Mouse (Mus musculus): ENCODE measurements around the gene Aym1.
"Not testable (repeated sequence)": the region's sequence is repeated elsewhere in the genome, so short reads cannot be mapped to it uniquely, and the experiment has no call there.

Aym1 gene

DNA sequence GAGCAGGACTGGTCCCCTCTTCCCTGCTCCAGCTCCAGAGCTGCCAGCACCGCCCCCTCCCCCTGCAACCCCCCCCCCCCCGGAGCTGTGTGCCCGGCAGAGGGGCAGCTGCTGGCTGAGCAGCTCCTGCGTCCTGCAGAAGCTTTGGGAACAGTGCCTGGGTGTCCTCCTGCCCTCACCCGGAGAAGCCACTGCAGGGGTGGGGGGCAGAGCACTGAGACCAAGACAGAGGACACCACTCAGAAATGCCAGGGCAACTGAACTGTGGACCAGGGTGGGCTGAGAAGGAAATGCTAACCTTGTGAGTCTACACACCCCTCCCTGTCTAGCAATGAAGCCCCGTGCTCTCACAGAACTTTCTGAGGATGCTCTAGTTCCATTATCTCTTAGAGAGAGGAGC is at the start of gene Aym1:
Gene Aym1 (plus strand): TSS at position 109 of the 400 bp plus-strand sequence.
- no peak for DNase-seq (ENCODE audit: low spot score in 2 of 2)

DNA sequence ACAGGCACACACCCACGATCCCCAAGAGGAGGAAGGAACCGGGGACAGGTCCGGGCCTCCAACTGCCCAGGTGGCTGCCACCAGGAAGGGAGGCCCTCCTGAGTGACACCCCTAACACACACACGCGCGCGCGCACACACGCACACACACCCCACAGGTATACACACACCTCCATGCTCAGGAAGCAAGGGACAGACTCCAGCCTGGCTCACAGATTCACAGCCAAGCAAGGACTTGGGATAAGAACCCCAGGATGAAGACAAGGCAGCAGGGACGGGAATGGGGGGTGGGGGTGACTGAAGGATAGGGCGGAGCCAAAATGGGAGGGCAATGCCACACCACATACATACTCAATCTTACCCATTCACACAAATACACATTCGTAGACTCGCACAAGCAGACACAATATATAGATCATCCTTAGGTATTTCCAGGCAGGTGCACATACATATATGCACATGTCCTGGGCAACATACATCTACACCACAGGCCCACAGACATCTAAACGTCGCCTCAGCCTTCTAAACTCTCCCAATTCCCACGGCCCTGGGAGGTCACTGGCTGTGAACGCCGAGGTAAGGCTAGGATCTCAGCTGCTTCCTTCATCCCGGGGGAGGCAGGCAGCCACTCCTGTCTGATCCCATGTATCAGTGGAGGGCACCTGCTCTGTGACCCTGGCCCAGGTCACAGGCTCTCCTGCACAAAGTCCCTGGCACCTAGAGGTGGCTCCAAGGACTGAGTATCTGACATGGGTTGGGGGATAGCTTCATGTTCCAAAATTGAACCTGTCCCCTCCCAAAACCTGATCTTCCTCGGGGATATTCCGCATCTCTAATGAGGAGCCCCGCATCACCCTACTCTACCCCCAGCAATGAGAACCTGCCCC is 47.4 kb upstream of the Aym1 start:
- no peak for DNase-seq (ENCODE audit: low spot score in 2 of 2)

DNA sequence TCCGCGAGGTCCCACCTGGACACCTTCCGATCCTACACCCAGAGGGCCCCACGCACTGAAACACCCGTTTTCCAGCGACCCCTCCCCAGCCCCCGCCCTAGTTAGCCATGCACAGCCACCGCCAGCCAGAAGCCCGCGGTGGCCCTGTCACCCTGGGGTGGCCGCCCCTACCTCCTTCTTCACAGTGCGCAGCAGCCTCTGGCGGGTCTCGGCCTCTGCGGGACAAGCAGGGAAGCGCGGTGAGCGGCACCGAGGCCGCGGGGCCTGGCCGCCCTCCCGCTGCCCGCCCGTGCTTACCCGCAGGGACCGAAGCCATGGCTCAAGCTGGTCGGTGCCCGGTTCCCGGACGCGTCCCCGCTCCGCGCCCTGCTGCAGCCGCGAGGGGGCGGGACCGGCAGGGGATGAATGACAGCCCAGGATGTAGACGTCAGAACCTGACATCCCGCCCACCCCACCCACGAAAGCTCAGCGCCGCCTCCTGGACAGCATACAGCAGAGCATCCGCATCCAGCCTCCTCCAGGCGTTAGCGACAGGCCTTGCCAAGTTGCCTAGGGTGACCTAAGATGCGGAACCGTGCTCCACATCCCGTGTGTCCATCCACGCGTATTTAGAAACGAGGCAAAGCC is 46.6 kb upstream of the Aym1 start, which contains the start of gene Sgsm1:
Gene Sgsm1 (minus strand): TSS at position 410 of the 627 bp plus-strand sequence.
- peak; percentile 34 to 36 for DNase-seq (ENCODE audit: low spot score in 2 of 2)

DNA sequence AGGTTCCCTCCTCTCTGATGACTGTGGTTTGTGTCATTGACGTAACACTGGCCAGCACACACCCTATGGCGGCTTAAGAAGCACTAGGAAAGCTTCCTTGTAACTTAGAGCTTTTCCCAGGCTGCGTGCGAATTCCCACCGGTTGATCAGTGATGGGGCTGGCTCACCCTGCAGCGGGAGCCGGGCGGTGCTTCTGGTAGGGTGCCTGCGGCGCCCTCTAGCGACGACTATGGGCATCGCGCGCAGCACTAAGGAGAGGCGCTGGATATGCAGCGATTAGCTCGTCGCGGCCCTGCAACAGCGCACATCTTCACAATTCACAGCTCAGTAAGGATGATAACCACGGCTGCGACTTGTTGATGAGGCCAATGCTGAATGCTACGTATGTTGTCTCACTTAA is 43.1 kb upstream of the Aym1 start:
- DNase-seq (ENCODE audit: low spot score in 2 of 2), result peak; percentile 13 to 27

DNA sequence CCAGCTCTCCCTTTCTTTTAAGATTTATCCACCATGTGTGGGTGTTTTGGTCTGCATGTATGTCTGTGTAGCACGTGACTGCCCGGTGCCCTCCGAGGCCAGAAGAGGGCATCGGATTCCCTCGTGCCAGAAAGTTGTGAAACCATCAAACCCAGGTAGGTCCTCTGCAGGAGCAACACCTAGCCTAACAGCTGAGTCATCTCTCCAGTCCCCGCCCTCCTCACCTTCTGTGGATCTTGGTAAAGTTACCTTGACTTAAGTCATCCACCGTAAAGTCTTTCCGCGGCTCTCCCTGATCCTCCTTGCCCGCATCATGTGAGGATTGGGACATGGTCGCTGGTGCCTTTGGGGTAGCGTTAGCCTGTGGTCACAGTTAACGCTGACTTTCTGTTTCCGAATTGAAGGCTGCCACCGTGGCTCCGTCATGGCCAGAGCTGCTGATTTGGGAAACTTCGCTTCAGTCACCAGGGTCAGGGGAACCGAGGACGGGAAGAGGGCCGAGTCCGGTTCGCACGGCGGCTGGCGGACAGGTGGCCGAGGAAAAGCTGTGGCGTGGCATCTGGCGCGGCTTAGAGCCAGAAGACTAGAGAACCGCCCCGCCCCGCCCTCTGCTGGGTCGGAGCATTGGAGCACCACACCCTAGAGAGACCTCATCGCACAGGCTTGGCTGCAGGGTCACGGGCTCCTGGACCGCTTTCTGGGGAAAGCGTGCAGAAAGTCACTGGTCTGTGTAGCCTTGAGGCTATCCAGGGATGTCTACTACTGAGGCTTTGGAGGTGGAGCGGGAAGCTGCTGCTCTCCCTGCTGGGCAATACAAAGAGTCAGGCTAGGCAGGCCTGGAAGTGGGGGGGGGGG is 33.1 kb upstream of the Aym1 start:
- no peak for DNase-seq (ENCODE audit: low spot score in 2 of 2)

DNA sequence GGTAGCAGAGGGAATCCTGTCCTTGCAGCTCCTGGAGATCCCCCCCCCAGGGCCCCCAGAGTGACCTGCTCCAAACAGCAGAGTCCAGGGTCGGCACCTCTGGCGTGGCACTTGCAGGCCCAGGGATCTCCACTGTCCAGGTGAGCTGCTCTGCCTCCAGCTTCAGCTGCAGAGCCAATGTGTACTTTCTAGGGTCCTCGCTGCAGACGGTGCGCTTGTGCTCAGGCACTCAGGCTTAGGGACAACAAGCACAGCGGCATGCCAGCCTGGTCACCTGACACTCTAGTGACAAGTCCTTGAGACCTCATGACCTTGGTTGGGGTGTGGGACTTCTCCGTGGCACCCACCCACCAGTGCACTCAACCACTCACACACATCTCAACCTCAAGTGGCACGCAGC is 27.6 kb upstream of the Aym1 start:
- DNase-seq (ENCODE audit: low spot score in 2 of 2), result no peak

DNA sequence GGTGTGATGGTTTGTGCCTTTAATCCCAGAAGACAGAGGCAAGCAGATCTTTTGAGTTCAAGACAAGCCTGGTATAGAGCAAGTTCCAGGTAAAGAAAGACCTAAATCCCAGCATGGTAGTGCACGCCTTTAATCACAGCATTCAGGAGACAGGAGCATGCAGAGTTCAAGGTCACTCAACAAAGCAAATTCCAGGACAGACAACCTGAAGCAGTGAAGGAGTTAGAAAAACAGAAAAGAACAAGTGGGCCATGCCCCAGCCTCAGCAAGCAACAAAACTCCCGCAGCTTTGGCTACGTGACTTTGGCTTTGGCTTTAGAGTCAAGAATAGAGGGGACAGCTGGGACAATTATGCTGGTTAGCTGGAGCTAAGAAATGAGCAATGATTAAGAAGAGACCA is 26.9 kb upstream of the Aym1 start:
- DNase-seq (ENCODE audit: low spot score in 2 of 2), result no peak

DNA sequence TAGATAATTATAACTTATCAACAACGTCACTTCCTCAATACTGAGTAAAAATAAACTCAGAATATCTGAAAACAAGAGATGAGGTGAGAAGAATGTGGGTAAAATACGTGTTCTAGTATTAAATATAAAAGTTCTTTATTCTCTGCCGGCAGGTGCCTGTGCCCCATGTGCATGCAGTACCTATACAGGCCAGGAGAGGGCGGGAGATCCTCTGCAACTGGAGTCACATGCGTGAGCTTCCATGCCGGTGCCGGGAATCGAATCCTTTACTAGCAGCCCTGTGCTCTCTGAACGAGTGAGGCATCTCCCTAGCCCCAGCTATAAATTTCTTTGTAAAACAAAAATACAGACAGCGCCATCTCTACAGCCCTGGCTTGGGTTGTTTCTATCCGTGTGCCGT is 24.9 kb upstream of the Aym1 start:
- DNase-seq (ENCODE audit: low spot score in 2 of 2), result no peak

DNA sequence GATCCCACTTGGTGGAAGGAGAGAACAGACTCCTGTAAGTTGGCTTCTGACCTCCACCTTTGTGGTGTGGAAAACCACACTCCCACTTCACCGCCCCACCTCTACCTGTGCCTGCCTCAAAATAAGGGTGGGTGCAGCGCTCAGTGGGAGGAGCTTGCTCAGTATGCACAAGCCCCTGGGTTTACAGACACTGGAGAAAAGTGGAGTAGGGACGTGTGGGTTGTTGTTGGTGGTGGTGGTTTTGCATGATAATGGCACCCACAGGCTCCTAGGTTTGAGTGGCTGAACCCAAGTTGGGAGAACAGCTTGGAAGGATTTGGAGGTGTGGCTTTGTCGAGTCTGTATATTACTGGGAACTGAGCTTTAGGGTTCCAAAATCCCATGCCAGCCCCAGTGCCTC is 24.2 kb upstream of the Aym1 start:
- no peak for DNase-seq (ENCODE audit: low spot score in 2 of 2)

DNA sequence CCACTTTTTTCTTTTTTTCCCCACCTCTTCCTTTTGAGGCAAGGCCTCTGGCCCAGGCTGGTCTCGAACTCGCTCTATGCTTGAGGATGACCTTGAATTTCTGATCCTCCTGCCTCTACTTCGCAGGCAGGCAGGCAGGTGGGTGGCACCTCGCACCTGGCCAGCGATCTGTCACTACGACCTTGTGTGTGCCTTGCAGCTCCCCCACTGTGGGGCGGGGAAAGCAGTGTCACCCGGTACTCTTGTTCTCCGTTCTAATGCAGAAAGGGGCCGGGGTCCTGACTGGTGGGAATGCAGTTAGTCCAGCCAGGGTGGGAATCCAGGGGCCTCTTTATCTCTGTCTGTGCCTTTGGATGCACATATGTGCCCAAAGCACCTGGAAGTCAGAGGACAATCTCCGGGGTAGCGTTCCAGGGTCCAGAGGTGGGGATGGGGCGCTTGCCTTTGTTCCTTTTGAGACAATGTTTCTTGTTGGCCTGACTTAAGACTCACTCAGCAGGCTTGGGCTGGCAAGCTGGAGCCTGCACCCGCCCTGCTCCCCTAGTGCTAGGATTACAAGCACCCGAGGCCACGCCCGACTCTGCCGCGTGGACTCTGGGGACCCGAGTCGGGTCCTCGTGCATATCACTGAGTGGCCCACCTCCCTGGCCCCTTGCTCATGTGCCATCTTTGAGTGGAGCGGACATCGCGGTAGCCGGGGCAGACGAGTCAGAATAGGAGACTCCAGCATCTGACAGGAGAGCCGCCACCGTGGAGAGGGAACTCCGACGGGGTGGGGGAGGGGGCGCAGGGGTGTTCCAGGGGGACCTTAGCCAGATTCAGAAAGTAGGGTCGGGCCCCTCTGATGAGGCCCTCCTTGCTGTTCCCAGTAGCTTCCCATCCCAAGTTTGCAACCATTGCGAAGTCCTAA is 22.2 kb upstream of the Aym1 start:
- DNase-seq (ENCODE audit: low spot score in 2 of 2), result no peak

DNA sequence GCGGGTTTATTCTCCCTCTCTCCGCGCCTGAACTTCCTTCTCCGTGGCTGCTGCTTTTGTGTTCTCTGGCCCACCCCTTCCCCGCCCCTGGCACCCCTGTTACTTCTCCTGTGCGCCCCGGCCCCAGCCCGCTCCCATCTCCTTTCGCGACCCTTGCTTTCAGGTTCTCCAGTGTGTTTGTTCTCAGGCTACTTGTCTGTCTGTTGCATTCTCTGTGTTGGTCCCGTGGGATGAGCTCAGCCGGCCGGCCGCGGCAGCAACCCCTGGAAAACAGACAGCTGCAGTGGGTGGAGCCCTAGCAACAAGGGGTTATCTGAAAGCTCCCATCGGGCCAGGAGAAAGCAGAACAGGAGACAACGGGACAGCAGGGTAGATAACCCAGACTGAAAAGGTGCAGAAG is 21.4 kb upstream of the Aym1 start:
- DNase-seq (ENCODE audit: low spot score in 2 of 2), result no peak

DNA sequence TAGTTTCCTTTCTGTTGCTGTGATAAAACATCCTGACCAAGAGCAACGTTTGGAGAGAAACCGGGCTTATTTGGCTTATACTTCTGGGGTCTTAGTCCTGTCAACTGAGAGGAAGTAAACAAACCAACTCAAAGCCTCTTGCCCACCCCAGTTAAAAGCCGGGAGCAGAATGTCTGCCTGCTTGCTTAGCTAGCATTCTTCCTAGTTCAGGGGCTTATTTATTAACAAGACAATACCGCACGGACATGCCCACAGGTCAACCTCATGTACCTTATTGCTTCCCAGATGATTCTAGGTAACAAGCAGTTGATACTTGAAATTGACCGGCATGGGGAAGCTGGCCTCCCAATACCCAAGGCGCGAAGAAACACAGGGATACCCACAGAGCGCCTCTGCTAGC is 20.8 kb upstream of the Aym1 start:
- DNase-seq (ENCODE audit: low spot score in 2 of 2), result no peak

DNA sequence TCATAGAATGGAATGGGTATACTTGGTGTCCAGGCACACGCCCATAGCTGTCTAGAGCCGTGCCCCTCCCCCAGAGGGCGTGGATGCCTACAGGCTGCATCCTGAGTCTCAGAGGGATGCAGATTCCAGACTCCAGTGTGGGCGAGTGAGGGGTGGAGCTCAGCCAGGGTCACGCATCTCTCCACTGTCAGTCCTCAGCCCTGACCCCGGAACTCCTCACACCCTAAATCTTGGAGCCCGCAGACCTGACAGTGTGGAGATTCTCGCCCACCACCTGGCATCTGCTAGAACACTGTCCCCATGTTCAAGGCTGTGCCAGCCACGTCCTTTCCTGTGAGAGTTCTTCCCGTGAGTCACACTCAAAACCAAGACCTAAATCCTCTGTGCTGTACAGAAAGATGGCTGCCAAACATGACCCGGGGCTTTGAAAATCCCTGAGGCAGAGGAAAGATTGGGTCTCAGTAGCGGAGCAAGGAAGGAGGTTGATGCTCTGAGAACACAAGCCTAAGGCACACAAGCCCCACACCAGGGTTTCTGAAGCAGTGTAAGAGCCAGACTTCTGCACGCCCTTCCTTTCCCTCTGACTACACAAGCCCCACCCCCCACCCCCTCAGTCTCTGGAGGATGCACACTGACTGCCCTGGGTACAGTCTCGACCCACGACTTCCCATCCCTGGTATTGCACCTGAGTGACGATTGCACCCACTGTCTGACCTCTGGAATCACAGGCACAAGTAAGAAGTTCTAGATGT is 12.3 kb upstream of the Aym1 start:
- DNase-seq (ENCODE audit: low spot score in 2 of 2), result no peak

DNA sequence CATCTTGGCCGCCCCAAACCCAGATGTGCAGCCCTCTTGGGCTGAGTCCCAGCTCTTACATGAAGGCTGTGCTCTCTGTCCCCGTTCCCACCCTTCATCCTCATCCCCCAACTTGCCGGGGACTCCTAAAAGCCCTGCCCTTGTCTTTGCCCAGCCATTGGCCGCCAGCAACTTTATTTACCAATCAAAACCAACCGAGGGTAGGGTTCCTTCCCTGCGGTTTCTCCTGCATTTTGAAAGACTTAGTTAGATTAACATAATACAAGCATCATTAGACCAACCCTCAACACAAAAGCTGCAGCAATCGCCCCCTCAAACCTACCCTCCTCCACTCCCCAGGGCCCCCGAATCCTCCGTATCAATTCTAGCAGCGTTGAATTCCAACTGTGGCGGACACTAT is 11.3 kb upstream of the Aym1 start:
- no peak for DNase-seq (ENCODE audit: low spot score in 2 of 2)

DNA sequence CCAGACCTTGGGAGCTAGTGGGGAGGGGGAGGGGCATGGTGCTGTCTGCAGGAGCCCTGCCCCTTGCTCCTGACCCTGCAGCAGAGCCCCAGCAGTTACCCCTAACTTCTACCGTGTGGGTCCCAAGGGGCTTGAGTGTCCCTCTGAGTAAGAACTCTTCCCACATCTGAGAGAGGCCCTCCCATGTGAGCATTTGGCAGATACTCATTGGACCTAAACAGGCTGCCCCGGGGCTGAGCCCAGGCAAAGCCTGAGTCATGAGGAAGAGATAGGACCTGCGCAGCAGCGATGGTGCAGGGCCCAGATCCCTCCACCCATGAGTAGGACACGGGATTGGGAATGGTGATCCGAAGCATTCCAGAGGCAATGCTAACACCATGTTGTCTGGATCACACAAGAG is 10.4 kb upstream of the Aym1 start:
- DNase-seq (ENCODE audit: low spot score in 2 of 2), result not testable (repeated sequence)

DNA sequence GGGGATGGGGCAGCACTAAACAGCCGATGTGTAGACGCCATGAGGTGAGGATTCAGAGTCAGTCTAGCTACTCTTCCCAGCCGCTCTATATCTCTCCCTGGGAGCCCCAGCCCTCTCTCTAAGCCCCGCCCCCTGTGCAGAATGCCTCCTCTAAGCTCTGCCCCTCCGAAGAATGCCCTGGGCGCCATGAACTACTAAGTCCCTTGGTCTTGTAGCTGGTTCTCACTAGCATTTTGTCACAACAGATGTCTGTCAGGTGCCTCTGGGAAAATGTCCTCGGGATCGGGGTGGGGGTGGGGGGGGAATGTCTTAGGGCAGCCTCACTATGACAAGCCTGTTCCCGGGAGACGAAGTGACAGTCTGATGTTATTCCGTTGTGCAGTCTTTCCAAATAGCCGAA is 9.5 kb upstream of the Aym1 start:
- no peak for DNase-seq (ENCODE audit: low spot score in 2 of 2)

DNA sequence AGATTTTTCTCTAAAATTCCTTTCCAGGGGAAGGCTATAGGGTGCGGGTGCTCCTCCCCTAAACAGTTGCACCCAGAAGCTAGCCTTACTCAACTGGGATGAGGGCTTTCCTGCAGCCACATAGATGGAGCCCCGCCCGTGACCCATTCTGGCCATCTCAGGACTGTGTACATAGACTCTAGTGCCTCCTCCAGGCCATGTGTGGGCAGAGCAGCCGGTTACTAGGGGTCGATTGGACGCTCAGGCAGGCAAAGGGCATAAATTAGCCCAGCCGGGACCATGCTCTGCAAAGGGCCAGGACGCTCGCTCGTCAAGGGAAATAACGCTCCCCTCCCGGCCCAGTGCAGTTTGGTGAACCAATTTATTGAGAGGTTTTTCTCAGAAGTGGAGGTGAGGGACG is 8.5 kb upstream of the Aym1 start:
- DNase-seq (ENCODE audit: low spot score in 2 of 2), result no peak

DNA sequence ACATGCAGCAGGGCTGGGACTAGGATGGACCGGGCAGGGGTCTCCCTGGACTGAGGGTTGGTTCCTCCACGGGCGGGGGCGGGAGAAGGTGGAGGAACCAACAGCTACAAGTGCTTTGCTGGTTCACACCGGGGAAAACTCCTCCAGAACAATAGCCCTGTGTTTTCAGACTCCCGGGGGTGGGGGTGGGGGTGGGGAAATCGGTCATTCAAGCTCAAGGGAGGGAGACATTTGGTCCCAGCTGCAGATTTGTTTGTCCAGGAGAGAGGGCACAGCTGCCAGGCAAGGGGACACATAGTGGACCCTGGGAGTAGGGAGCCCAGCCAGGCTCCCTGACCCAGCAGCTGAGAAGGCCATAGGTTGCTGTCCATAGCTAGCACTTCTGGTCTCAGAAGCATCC is 7.9 kb upstream of the Aym1 start:
- no peak for DNase-seq (ENCODE audit: low spot score in 2 of 2)

DNA sequence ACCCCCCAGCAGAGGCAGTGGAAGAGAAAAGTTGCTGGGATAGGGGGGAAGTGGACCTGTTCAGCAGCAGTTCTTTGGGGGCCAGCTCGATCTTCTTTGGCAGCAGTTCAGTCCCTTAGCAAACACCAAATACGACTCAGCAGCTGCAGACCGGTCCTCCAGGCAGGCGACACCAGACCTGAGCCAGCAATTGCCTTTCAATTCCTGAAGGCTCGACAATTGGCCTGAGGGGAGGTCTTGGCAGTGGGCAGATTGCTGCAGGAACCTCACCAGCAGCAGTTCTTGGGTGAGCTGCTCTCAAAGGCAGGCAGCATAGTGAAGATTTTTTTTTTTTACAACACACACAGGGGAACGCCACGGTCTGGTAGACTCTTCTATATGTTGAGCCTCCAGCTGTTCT is 7.3 kb upstream of the Aym1 start:
- no peak for DNase-seq (ENCODE audit: low spot score in 2 of 2)

DNA sequence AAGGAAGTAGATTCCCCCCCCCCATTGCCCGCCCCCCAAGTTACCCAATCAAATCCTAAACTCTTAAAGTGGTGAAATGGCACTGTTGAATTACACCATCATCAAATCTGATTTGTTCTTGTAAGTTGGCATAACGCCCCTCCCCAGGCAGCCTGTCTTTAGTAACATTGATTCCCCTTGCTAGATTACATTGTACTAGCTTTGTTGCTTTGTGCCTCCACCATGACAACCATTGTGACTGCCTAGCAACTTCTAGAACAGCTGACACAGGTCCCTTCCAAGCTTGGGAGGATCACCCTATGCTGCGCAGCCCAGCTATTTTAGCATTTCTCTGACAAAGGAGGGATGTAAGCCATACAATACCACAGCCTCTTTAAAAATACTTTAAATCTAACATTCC is 5.3 kb upstream of the Aym1 start:
- no peak for DNase-seq (ENCODE audit: low spot score in 2 of 2)

DNA sequence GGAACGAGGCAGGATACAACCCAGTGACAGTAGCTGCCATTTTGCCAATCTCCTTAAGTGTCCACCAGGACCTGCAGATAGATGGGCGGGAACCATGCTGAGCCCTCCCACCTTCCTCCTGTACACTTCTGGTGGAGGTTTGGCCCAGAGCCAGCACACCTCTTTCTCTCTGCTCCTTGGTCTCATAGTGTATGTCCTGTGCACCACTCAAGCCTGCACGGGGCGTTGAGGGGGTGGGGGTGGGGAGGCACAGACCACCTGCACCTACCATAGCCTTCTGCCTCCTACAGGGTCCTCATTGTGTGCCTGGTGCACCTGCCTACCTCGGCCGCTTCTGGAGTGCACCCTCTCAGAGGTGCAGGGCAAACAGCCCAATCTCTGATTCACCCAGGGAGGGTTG is 4.5 kb upstream of the Aym1 start:
- no peak for DNase-seq (ENCODE audit: low spot score in 2 of 2)
